Mouse (Mus musculus): ENCODE results near the gene Slco4a1. TPM values are rescaled to one million over a fixed set of nuclear protein-coding genes. Genes with fewer than 3 reads are reported as not detected.

The Slco4a1 gene
- under 1 TPM; 0.59 TPM for total RNA-seq (2021)
- long read RNA-seq, experiment 1: 0 reads
- long read RNA-seq, experiment 2: 0 reads

- DNase-seq (ENCODE audit: low spot score in 2 of 2): peak; percentile 19 to 64
These were observed at the start of gene Slco4a1 for GRCm38 (mm10) chr2:180455723-180456698. Gene Slco4a1, plus strand, starts transcription at chr2:180456245.

GRCm38 (mm10) chr2:180408410-180408809 lies 47.6 kb upstream of the Slco4a1 start:
- no peak for DNase-seq (ENCODE audit: low spot score in 2 of 2)

- no peak for DNase-seq (ENCODE audit: low spot score in 2 of 2)
These were observed 45.6 kb upstream of the Slco4a1 start for GRCm38 (mm10) chr2:180410432-180410831.

GRCm38 (mm10) chr2:180411013-180411412 lies 45.0 kb upstream of the Slco4a1 start:
- no peak for DNase-seq (ENCODE audit: low spot score in 2 of 2)

- DNase-seq (ENCODE audit: low spot score in 2 of 2): no peak
These were observed 40.4 kb upstream of the Slco4a1 start for GRCm38 (mm10) chr2:180415627-180416026.

- DNase-seq (ENCODE audit: low spot score in 2 of 2): no peak
These were observed 38.3 kb upstream of the Slco4a1 start for GRCm38 (mm10) chr2:180417731-180418130.

DNA sequence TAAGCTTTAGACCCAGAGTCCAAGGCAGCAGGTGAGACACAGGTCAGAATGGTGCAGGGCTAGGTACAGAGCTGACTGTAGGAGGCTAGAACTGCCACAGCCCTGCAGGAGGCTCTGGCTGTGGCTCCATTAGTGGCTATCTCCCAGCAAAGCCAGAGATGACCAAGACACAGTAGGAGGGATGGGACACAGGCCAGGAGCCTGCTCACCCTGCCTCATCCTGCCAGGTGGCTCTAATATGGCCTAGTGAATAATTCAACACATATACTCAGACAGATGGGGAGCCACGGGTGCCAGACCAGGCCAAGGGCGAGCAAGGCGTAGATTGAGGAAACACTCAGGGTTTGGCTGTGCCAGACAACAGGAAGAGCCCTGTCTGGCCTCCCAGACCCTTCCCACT lies 35.4 kb upstream of the Slco4a1 start:
- no peak for DNase-seq (ENCODE audit: low spot score in 2 of 2)

- DNase-seq (ENCODE audit: low spot score in 2 of 2): no peak
These were observed 30.9 kb upstream of the Slco4a1 start for GRCm38 (mm10) chr2:180425115-180425514.

- DNase-seq (ENCODE audit: low spot score in 2 of 2): no peak
These were observed 29.0 kb upstream of the Slco4a1 start for GRCm38 (mm10) chr2:180427073-180427472.

- no peak for DNase-seq (ENCODE audit: low spot score in 2 of 2)
These were observed 27.7 kb upstream of the Slco4a1 start for GRCm38 (mm10) chr2:180428331-180428730.

DNA sequence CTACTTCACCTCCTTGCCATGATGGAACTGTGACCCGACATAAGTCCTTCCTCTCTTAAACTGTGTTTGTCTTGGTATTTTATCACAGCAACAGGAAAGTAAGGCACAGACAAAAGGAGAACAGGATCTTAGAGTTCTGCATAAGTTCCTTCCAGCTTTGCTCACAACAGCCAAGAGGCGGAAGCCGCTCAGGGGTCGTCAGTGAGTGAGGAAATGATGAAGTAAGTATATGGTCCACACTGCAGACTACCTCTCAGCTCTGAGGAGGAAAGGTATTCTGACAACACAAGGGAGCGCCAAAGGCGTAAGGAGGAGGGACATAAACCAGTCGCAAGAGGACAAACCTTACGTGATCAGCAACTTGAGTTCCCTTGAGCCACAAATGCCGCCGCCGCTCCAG lies 25.4 kb upstream of the Slco4a1 start:
- DNase-seq (ENCODE audit: low spot score in 2 of 2): no peak

DNA sequence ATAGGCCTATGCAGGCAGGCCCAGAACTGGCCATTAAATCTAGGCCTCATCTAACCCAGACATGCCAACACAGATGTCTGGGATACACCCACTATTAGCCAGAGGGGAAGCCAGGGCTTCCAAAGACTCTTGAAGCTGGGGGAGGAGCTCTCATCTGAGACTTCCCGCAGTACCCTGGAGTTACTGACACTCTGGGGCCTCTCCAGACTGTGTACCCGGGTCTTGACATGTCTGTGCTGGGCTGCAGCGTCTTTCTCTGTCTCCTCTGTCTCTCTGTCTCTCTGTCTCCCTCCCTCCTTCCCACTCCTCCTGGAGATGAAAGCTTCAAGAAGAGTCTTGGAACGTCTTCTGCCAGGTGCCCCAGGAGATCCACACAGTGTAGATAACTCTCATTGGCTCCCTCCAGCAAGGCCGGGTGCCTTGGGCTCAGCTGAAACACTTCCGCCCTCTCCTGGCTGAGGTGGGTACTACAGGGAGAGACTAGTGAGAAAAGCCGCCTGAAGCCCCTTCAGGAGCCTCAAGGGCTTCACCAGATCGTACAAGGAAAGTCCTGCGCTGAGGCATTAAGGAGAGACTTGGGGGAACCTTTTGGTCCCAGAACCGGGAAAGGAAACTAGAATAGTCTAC lies 23.9 kb upstream of the Slco4a1 start:
- DNase-seq (ENCODE audit: low spot score in 2 of 2): peak; percentile 55 to 75

GRCm38 (mm10) chr2:180432751-180433150 lies 23.3 kb upstream of the Slco4a1 start:
- no peak for DNase-seq (ENCODE audit: low spot score in 2 of 2)

DNA sequence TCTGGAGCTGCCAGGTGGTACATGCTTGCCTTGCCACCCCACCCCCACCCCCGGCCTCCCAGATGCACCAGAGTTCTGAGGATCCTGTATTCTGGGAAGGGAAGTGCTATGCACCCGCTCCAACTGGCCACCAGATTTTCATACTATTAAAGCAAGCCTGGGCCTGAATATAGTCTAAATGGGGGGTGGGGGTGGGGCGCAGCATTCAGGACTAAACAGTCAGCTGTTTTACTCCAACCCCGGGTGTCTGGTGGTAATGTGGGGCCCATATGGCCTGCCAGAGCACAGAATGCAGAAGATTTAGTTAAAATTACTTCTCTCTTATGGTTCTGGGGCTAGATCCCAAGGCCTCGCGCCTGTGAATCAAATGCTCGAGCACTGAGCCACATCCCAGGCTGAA lies 22.7 kb upstream of the Slco4a1 start:
- DNase-seq (ENCODE audit: low spot score in 2 of 2): no peak

GRCm38 (mm10) chr2:180435341-180435926 lies 20.6 kb upstream of the Slco4a1 start:
- no peak for DNase-seq (ENCODE audit: low spot score in 2 of 2)

DNA sequence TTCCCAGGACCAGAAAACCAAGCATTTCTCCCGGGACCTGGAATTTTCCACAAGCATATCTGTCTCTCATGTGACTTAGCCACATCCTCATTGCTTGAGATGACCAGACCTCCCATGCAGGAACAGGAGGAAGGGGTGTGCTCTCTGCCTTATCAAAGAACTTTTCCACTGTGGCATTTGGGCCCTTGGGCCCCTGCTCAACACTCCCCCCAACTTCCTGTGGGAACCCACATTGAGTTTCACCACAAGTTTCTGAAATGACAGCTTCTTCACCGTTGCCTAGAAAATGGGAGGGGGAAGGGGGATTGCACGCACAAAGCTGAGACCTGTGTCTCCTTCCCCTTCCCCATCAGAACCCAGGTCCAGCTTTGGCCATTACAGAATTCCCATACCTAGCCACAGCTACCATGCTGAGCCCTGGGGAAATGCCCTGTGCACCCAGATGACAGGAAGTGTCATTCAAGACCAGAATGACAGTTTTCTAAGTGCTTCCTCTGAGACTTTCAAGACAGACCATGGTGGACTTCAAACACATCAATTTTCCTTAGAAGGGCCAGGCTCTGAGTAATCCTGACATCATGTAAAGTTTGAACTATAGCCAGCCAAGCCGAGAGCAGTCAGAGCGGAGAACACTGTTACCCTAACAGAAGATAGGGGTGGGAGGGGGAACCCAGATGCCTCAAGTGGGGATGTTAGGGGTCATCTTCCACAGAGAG lies 18.7 kb upstream of the Slco4a1 start:
- no peak for DNase-seq (ENCODE audit: low spot score in 2 of 2)

DNA sequence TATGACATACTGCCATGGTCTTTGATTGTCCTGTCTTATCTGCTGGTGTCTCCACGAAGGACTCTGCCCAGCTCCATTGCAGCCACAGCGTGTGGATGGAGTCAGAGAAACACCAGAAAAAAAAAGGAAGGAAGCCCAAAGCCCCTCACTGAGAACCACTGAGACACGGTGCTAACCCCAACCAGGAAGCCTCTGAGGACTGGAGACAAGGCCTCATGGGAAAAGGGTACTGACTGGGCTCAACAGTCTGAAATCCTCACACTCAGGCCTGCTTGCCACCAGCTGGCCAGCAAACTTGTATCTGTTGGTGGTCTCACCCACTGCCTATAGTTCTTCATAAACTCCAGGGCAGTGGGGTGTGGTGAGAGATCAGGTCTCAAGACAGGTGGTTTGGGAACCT lies 16.3 kb upstream of the Slco4a1 start:
- no peak for DNase-seq (ENCODE audit: low spot score in 2 of 2)

DNA sequence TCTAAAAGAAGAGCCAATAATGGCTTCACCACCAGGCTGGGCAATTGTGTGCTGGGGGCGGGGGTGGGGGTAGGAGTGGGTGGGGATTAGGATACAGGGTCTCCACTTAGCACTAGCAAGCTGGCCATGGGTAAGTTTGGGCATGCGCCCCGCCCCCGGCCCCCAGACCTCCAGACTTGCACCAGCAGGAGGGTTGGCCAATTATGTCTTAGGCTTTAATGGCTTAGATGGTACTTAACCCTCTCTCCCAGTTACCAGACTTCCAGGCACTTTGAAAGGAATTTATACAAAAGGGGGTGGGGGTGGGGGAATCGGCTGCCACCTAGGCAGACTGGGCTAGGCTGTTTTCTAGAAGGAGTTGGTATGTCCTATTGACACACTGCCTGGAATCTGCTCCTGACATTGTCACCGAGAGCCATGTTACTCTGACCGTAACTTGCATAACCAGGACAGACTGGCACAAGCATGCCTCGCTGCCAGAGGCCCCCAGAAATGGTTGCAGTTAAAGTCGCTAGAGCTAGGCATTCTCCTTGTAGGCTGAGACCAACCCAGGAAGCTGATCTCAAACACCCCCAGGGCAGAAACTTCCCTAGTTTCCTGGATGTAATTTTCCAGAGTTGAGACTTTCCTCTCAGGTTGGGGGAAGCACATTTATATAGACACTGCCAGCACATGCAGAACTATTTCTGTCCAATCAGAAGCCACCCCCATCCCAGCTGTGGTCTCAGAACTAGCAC lies 15.3 kb upstream of the Slco4a1 start:
- no peak for DNase-seq (ENCODE audit: low spot score in 2 of 2)

GRCm38 (mm10) chr2:180442061-180442460 lies 14.0 kb upstream of the Slco4a1 start:
- no peak for DNase-seq (ENCODE audit: low spot score in 2 of 2)

DNA sequence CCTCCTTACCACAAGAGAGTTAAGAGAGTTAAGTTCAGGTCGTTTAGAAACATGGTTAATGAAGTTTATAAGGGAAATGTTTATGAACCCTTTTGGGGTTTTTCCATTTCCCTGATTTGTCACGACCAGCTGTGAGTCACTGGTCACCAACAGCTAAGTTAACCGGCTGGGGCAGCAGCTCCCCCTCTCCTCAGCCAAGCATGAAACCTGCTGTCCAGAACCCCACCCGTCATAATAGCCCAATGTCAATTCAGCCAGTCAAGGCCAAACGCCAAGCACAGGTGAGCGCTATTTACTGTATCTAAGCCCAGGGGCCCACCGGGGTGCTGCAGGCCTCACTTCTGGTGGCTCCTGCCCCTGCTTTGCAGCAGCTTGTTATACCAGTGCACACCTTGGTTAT lies 12.2 kb upstream of the Slco4a1 start:
- no peak for DNase-seq (ENCODE audit: low spot score in 2 of 2)
